23 mouse cellular contexts compared by ENCODE assay signal in genomic region chr15:25918641-25919040, GRCm38 (mm10).
DNase-seq lines count a peak whose midpoint lies in the region; ATAC-seq and TF ChIP-seq lines count a peak whose summit lies in the region.
"Had no signal": no experiment of that assay in that cellular context is flagged by ENCODE, and none has a peak within 500 bp of the region (broad histone marks: within the 10 kb centered on the region; RNA-seq: fewer than 3 reads in every experiment).

No protein-coding gene starts in this region.

- H3K9ac ChIP-seq in heart, embryonic 15.5 days: no peak overlapping the region
- H3K9ac ChIP-seq: hindbrain, embryonic 15.5 days; limb, embryonic 15.5 days; neural tube, embryonic 15.5 days; stomach, embryonic 15.5 days had no signal

- WGBS in heart, embryonic 15.5 days: 66% methylated on average over 7 of the region's 7 CpGs
- 92% methylated on average over 7 of the region's 7 CpGs for WGBS in cerebellum, adult 2 months

- no peak for TF ChIP-seq POLR2A in cerebellum, adult 2 months (IDR thresholded peaks at IDR 0.05; ENCODE audit: borderline replicate concordance, insufficient read depth, low read length)

- H3K4me3 ChIP-seq in heart, embryonic 15.5 days: no peak overlapping the region
- no peak overlapping the region for H3K4me3 ChIP-seq in cerebellum, adult 2 months (replicated peaks; ENCODE audit: insufficient read depth, low read depth, low read length)
- H3K4me3 ChIP-seq: embryonic facial prominence, embryonic 10.5 days; hindbrain, embryonic 15.5 days; limb, embryonic 15.5 days; neural tube, embryonic 15.5 days; stomach, embryonic 15.5 days had no signal

- H3K27ac ChIP-seq in heart, embryonic 15.5 days: peak overlapping the region; percentile 79; the same call in 1 of the 2 replicates
- no peak overlapping the region for H3K27ac ChIP-seq in cerebellum, adult 2 months (ENCODE audit: insufficient read depth, low read length)
- H3K27ac ChIP-seq: embryonic facial prominence, embryonic 10.5 days; hindbrain, embryonic 15.5 days; kidney, postnatal 0 days; limb, embryonic 15.5 days; macrophage; neural tube, embryonic 15.5 days; stomach, embryonic 15.5 days had no signal

- no peak for ATAC-seq in heart, embryonic 15.5 days (replicated peaks; ENCODE audit: insufficient number of reproducible peaks, insufficient read depth, low FRiP score, low read depth)
- ATAC-seq: forebrain, embryonic 16.5 days had no signal

- peak; percentile 95 for DNase-seq in heart, adult 11 months
- DNase-seq in heart, postnatal 4 days: no peak
- peak; percentile 44 for DNase-seq in testis, postnatal 14 days (ENCODE audit: low spot score)
- DNase-seq in testis, postnatal 10 days (ENCODE audit: low spot score): no peak
- DNase-seq in left cerebral cortex, adult 8-10 months (ENCODE audit: low spot score in 2 of 2): no peak
- no peak for DNase-seq in cerebellum, adult 2 months
- DNase-seq: cerebellum, postnatal 10 days; gastrocnemius, postnatal 14 days; kidney, adult 2 months; layer of hippocampus, adult 9-11 months; right cerebral cortex, adult 18-20 months; right cerebral cortex, postnatal 4 days; thymus, adult 2 months; thymus, postnatal 4 days had no signal

- H3K27me3 ChIP-seq in heart, embryonic 15.5 days: no peaks in the 10 kb centered on the region
- H3K27me3 ChIP-seq in cerebellum, adult 2 months (ENCODE audit: control insufficient read depth, insufficient read depth, low read length): no peaks in the 10 kb centered on the region
- H3K27me3 ChIP-seq: hindbrain, embryonic 15.5 days; limb, embryonic 15.5 days; neural tube, embryonic 15.5 days; stomach, embryonic 15.5 days had no signal

- H3K4me1 ChIP-seq in heart, embryonic 15.5 days (replicated peaks): peaks cover 55% of the 10 kb centered on the region
- H3K4me1 ChIP-seq in cerebellum, adult 2 months (ENCODE audit: control insufficient read depth, insufficient read depth, low read length): peaks cover 12% of the 10 kb centered on the region
- H3K4me1 ChIP-seq: stomach, embryonic 15.5 days had no signal

- TF ChIP-seq CTCF in cerebellum, adult 2 months (IDR thresholded peaks at IDR 0.05; ENCODE audit: borderline replicate concordance, insufficient read depth, low read depth, low read length): no peak

- H3K36me3 ChIP-seq in heart, embryonic 15.5 days: no peaks in the 10 kb centered on the region
- H3K36me3 ChIP-seq: embryonic facial prominence, embryonic 10.5 days; hindbrain, embryonic 15.5 days; limb, embryonic 15.5 days; neural tube, embryonic 15.5 days; stomach, embryonic 15.5 days had no signal

- H3K4me2 ChIP-seq in heart, embryonic 15.5 days: no peak overlapping the region
- H3K4me2 ChIP-seq: hindbrain, embryonic 15.5 days; limb, embryonic 15.5 days; neural tube, embryonic 15.5 days; stomach, embryonic 15.5 days had no signal

- no peaks in the 10 kb centered on the region for H3K9me3 ChIP-seq in heart, embryonic 15.5 days (replicated peaks)
- H3K9me3 ChIP-seq: embryonic facial prominence, embryonic 10.5 days; hindbrain, embryonic 15.5 days; limb, embryonic 15.5 days; neural tube, embryonic 15.5 days; stomach, embryonic 15.5 days had no signal

Comparison
In these comparisons a context has a peak if more than half of its experiments do, and no peak if none do; other contexts are left out.
1. DNase-seq: peak in heart, adult 11 months (single experiment) and testis, postnatal 14 days (single experiment); none in heart, postnatal 4 days (single experiment), testis, postnatal 10 days (single experiment), left cerebral cortex, adult 8-10 months (0 of 2) and cerebellum, adult 2 months (0 of 2).